Mouse (Mus musculus): ENCODE data around the gene Crhr2. TPM values are rescaled to one million over a fixed set of nuclear protein-coding genes. Genes with fewer than 3 reads are reported as not detected.

Gene Crhr2
- 10 to 100 TPM; 22.8 to 23.2 TPM for total RNA-seq (2021)

DNA sequence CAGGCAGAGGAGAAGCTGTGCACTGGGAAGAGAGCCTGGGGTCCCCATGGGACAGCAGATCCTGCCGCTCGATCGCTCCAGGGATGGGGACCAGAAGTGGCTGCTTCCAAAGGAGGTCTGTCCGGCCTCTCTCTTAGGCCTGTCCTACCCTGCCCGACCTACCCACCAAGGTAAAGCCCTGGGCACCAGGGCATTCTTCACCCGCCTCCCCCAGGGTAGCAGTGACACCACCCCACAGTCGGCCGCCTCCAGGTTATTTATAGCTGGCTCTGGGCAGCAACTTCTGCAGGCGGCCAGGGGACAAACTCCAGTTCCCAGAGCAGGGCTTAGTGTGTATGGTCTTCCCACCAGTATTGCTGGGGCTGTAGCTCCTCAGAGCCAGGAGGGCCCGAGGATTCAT is at the start of gene Crhr2:
Crhr2 (minus strand) TSS at position 223 of the 400 bp plus-strand sequence.
- peak; percentile 13 to 28 for DNase-seq
- intact Hi-C loops (cut with DNase I) = no loop called here

GRCm38 (mm10) chr6:55179560-55179959 is 46.7 kb upstream of the Crhr2 start:
- intact Hi-C loops (cut with DNase I) = no loop called here
- no peak for DNase-seq

- intact Hi-C loops (cut with DNase I) = no loop called here
- peak in 1 of 2 experiments; percentile 31 for DNase-seq
Observed at GRCm38 (mm10) chr6:55177060-55177732, 44.4 kb upstream of the Crhr2 start.

DNA sequence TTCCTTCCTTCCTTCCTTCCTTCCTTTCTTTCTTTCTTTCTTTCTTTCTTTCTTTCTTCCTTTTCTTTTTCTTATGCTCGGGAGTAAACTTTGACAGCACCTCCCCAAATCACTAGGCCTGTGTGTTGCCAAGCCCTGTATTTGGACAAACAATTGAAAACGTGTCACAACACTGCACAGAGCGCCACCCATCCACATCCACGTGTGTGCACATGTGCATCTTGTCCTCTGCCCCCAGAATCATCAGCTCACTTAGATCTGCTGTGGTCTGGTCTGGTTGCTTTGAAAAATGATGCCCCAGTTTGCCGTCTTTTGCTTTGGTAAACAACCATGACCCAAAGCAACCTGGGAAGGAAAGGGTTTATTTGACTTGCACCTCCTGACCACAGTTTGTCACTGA is 43.1 kb upstream of the Crhr2 start:
- intact Hi-C loops (cut with DNase I) = no loop called here
- no peak for DNase-seq

DNA sequence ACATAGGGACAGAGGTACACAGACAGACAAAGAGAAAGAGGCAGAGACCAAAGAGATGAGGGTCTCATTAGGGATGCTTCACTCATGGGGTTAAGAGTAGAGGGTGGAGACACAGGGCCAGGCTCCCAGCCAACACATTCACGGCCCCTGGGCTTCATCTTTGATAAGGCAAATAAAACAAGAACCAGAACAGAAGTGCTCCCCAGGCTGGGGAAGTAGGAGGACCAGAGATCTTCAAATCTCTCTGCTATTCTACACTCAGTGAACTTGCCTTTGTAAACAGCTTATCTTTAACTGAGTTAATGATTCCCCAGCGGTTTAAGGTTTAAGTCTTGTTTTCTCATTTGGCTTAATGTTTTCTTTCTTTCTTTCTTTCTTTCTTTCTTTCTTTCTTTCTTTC is 42.6 kb upstream of the Crhr2 start:
- intact Hi-C loops (cut with DNase I) = no loop called here
- DNase-seq = no peak

GRCm38 (mm10) chr6:55174741-55175181 is 41.9 kb upstream of the Crhr2 start, which contains the start of gene Inmt:
TSS of gene Inmt (minus strand) at chr6:55175043.
- intact Hi-C loops (cut with DNase I) = no loop called here
- DNase-seq = no peak

- no peak for DNase-seq
- intact Hi-C loops (cut with DNase I) = no loop called here
Observed at GRCm38 (mm10) chr6:55173941-55174349, 41.1 kb upstream of the Crhr2 start.

DNA sequence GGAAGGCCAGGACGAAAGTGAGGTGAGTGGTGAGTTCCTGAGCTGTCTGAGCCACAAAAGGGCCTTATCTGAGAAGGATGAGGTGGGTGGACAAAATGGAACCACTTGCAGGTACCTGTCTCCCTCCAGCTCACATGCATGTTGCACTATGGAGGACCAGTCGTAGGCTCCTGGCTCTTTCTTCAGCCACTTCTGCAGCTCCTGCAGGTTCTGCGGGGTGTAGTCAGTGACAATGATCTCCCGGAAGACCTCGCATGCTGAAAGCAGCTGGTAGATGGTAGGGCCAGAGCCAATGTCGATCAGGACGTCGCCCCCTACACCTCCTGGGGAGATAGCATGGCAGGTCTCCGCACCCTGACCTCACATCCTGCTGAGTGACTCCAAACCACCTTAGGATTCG is 40.4 kb upstream of the Crhr2 start:
- intact Hi-C loops (cut with DNase I) = no loop called here
- no peak for DNase-seq

DNA sequence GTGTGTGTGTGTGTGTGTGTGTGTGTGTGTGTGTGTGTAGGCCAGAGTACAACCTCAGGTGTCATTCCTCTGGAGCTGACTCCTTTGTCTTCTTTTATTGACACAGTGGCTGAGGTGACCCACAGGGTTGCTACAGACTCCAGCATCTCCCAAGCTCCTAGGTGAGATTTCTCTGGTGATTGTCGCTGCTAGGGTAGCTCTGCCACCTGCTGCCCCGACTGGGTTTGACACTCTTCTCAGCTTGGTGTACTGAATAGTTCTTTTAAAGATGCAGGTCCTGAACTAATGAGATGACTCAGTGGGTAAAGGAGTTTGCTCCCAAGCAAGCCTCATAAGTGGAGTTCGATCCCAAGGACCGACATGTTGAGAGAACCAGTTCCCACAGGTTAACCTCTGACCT is 38.8 kb upstream of the Crhr2 start:
- DNase-seq = no peak
- intact Hi-C loops (cut with DNase I) = no loop called here

DNA sequence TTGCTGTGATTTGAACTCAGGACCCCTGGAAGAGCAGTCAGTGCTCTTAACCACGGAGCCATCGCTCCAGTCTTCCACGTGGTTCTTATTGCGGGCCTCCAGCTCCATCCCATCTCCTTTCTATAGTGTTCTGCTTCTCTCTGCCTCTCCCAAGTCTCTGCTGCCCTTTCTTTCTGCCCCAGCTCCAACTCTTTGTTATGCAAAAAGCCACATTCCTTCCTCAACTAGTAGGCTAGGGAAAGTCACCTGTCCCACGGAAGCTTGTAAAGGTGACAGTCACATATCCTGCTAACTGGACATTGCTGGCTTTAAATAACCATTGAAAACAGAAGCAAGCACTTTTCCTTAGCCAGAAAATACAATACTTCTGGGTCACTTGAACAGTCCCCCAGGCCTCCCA is 37.0 kb upstream of the Crhr2 start:
- intact Hi-C loops (cut with DNase I) = loop anchor here (5.0 to 10.0 kb wide), 3 partner anchors 133 to 585 kb away; partner anchors contain the start of genes Gars and Znrf2
- no peak for DNase-seq

- intact Hi-C loops (cut with DNase I) = loop anchor here (1.0 to 10.0 kb wide), 7 partner anchors 90 to 582 kb away; partner anchors contain the start of genes Gars and Znrf2
- peak; percentile 76 for DNase-seq
Observed at GRCm38 (mm10) chr6:55166777-55167463, 34.1 kb upstream of the Crhr2 start.

DNA sequence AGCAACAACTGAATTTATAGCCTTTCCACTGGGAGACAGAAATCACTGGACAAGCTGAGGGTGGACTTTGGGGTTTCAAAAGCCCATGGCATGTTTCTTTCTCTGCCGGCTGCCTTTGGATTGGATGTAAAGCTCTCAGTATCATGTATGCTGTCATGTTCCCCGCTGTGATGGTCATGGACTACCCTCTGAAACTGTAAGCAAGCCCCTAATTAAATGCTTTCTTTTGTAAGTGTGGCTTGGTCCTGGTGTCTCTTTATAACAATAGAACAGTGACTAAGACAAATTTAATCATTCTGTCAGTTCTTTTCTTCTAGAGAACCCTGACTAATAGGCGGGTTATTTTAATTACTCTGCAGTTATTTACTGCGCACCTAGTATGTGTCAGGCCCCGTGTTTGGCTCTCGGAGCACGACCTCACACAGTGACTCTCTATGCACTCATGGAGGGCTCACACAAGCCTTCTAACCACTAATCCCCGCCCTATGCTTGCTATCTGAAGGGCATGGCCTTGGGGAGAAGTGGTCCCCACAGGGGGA is 30.3 kb upstream of the Crhr2 start:
- intact Hi-C loops (cut with DNase I) = loop anchor here (5.0 to 10.0 kb wide), 3 partner anchors 51 to 578 kb away; partner anchors contain the start of gene Znrf2
- DNase-seq = no peak

GRCm38 (mm10) chr6:55161311-55161761 is 28.5 kb upstream of the Crhr2 start:
- intact Hi-C loops (cut with DNase I) = loop anchor here (5.0 to 10.0 kb wide), 3 partner anchors 49 to 577 kb away; partner anchors contain the start of gene Znrf2
- DNase-seq = no peak

- DNase-seq = no peak
- intact Hi-C loops (cut with DNase I) = no loop called here
Observed at GRCm38 (mm10) chr6:55159256-55159655, 26.4 kb upstream of the Crhr2 start.

DNA sequence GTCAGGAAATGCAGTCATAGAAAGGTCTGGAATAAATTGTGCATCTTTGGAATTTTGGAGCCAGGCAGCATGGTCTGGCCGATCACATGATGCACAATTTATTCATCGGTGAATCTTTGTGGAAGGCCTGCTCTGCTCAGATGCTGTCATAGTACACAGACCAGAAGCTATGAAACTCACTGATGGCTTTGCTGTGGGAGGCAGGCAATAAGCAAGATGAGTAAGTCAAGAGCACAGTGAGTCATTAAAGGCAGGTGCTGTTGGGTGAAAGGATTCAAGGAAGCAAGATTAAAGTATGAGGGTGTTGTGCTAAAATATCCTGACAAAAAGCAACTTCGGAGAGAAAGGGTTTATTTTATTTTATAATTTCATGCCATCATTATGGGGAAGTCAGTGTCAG is 19.4 kb upstream of the Crhr2 start:
- no peak for DNase-seq
- intact Hi-C loops (cut with DNase I) = no loop called here

DNA sequence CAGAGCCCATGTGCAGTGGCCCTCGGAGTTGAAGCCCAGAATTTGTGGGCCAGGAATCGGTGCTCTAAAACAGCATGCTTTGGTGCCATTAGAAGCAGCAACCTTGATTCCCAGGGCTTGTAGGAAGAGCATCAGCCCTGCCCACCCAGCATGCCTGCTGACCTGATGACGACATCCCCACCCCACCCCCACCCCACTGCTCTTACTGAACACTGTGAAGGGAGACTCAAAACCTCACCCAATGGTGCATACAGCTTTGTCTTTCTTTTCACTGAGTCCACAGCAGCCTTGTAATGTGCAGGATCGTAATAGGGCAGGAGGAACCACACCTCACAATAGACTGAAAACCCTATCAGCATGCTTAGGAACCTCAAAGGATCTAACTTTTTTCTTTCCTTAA is 13.3 kb upstream of the Crhr2 start:
- intact Hi-C loops (cut with DNase I) = no loop called here
- DNase-seq = no peak

- DNase-seq = peak; percentile 25 to 26
- intact Hi-C loops (cut with DNase I) = no loop called here
Observed at GRCm38 (mm10) chr6:55145285-55145684, 12.5 kb upstream of the Crhr2 start.

DNA sequence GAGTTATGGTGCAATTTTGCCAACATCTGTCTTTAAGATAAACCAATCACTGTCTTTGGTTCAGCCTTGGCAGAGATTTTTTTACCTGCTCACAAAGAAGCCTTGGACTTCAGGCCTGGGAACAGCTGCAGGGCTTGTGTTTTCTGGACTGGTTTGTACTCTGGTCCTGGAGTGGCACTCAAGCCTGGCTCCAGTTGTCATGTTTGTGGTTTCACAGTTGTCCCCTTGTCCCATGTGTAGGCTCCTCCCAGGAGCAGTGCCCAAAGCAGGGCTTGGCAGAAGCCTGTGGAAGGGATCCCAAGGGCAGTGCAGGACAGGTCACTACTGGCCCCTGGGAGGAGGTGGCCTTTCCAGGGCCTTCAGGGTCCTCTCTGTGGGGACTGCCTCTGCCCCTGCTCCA is 5.5 kb upstream of the Crhr2 start:
- peak; percentile 21 to 28 for DNase-seq
- intact Hi-C loops (cut with DNase I) = no loop called here

- no peak for DNase-seq
- intact Hi-C loops (cut with DNase I) = no loop called here
Observed at GRCm38 (mm10) chr6:55133425-55133824, 609 bp upstream of the Crhr2 start.

DNA sequence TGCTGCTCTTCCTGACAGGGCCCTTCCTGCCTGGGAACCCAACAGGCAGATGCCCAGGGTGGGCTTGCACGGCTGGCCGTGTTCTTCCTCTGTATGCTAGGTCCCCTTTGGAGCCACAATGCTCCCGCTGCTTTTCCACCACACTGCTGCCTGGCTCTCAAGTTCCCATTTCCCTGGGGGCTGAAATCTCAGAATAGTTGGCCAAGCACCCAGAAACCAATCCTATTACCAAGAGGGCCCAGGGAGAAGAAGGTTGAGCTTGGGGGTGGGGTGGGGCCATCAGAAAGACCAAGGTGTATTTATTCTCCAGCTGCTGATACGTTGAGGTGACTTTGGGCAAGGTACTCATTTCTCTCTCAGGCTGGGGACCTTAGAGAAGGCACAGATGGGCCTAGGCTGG is 1.5 kb downstream of the Crhr2 start:
- DNase-seq = no peak
- intact Hi-C loops (cut with DNase I) = no loop called here

GRCm38 (mm10) chr6:55130631-55131030 is 2.2 kb downstream of the Crhr2 start:
- no peak for DNase-seq
- intact Hi-C loops (cut with DNase I) = no loop called here

Data from heart, postnatal 36 days (tissue).